Mouse (Mus musculus): ENCODE measurements at regions not wholly inside any gene's neighbourhood (a gene's known extent, or its start where the extent isn't known, plus 50 kb on each side); places are given as distances from the start of the nearest gene placed in this dataset.

- H3K9me3 ChIP-seq (ENCODE audit: low read depth, low read length), result no peaks in the 10 kb centered on the region
- no peaks in the 10 kb centered on the region for H3K36me3 ChIP-seq (ENCODE audit: insufficient read depth)
- DNase-seq, result no peak
- TF ChIP-seq CTCF (IDR thresholded peaks at IDR 0.05; ENCODE audit: low read depth), result no peak
- H3K4me3 ChIP-seq (ENCODE audit: low read depth, low read length), result no peak overlapping the region
- no peaks in the 10 kb centered on the region for H3K27me3 ChIP-seq (ENCODE audit: insufficient read depth, low read length)
- ATAC-seq (ENCODE audit: insufficient read depth), result no peak
- H3K4me2 ChIP-seq, result no peak overlapping the region
- H3K27ac ChIP-seq (ENCODE audit: low read depth), result no peak overlapping the region
- WGBS, result 42% methylated on average over 8 of the region's 8 CpGs
- no peak overlapping the region for H3K9ac ChIP-seq
- H3K4me1 ChIP-seq (ENCODE audit: insufficient read depth), result no peaks in the 10 kb centered on the region
Measured at GRCm38 (mm10) chr17:13572204-13572833, 188.0 kb upstream of the Afdn start.

- Histone ChIP-seq H3K27ac (ENCODE audit: low read depth) (no peak overlapping the region), H3K4me3 (ENCODE audit: low read depth, low read length) (no peak overlapping the region), H3K4me2 (no peak overlapping the region), H3K9me3 (ENCODE audit: low read depth, low read length) (no peaks in the 10 kb centered on the region), H3K9ac (no peak overlapping the region), H3K36me3 (ENCODE audit: insufficient read depth) (no peaks in the 10 kb centered on the region), H3K4me1 (ENCODE audit: insufficient read depth) (no peaks in the 10 kb centered on the region), H3K27me3 (ENCODE audit: insufficient read depth, low read length) (no peaks in the 10 kb centered on the region)
- 53% methylated on average over 9 of the region's 9 CpGs for WGBS
- TF ChIP-seq CTCF (IDR thresholded peaks at IDR 0.05; ENCODE audit: low read depth), result no peak
- ATAC-seq (ENCODE audit: insufficient read depth), result no peak
- DNase-seq, result no peak
Measured at GRCm38 (mm10) chr17:13573036-13573435, 187.3 kb upstream of the Afdn start.

- WGBS, result 78% methylated on average over 1 of the region's 1 CpGs
- Histone ChIP-seq H3K9ac (no peak overlapping the region), H3K27ac (ENCODE audit: low read depth) (no peak overlapping the region), H3K4me1 (ENCODE audit: insufficient read depth) (no peaks in the 10 kb centered on the region), H3K4me2 (no peak overlapping the region), H3K27me3 (ENCODE audit: insufficient read depth, low read length) (no peaks in the 10 kb centered on the region), H3K9me3 (ENCODE audit: low read depth, low read length) (no peaks in the 10 kb centered on the region), H3K4me3 (ENCODE audit: low read depth, low read length) (no peak overlapping the region), H3K36me3 (ENCODE audit: insufficient read depth) (no peaks in the 10 kb centered on the region)
- DNase-seq (no peak), ATAC-seq (ENCODE audit: insufficient read depth) (no peak)
- no peak for TF ChIP-seq CTCF (IDR thresholded peaks at IDR 0.05; ENCODE audit: low read depth)
Measured at GRCm38 (mm10) chr17:13574122-13574521, 186.2 kb upstream of the Afdn start.

DNA sequence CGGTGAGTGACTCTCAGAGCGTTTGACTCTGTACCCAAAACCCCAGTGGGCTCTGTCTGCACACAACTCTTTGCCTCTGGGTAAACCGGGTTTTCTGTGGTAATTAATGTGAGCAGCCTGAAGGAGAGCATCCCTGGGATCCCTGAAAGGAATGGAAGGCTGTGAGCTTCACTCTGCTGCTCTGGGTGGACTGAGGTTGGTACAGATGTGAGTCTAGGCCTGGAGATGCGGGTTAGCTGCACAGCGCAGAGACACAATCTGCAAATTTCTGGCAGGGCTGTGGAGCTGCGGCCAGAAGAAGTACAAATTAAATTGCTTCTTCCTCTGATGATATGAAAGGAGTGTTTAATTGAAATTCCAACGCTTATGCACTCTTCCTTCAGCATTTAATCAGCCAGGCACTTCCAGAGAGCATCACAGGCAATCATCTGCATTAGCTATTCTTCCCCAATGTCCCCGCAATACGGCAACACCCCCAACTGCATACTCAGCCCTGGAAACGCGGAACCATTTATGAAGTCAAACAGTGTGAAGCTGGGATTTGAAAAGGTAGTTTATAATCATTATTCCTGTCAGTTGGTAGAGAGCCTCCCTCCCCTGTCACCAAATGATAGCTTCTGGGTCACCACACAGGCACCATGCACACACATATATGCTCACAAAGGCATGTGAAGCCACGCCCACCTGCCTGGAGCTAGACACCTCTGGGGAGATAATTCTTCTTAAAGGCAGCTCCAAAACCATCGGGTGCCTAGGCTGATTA is 185.5 kb upstream of the Afdn start:
- no peak for ATAC-seq (ENCODE audit: insufficient read depth)
- whole genome bisulfite sequencing, result 72% methylated on average over 13 of the region's 13 CpGs
- no peaks in the 10 kb centered on the region for H3K9me3 ChIP-seq (ENCODE audit: low read depth, low read length)
- no peak overlapping the region for H3K27ac ChIP-seq (ENCODE audit: low read depth)
- no peaks in the 10 kb centered on the region for H3K27me3 ChIP-seq (ENCODE audit: insufficient read depth, low read length)
- no peak overlapping the region for H3K9ac ChIP-seq
- no peak overlapping the region for H3K4me3 ChIP-seq (ENCODE audit: low read depth, low read length)
- no peaks in the 10 kb centered on the region for H3K36me3 ChIP-seq (ENCODE audit: insufficient read depth)
- DNase-seq, result no peak
- TF ChIP-seq CTCF (IDR thresholded peaks at IDR 0.05; ENCODE audit: low read depth), result no peak
- no peak overlapping the region for H3K4me2 ChIP-seq
- no peaks in the 10 kb centered on the region for H3K4me1 ChIP-seq (ENCODE audit: insufficient read depth)

GRCm38 (mm10) chr17:13577798-13578197 is 182.5 kb upstream of the Afdn start:
- 42% methylated on average over 3 of the region's 3 CpGs for WGBS
- TF ChIP-seq CTCF (IDR thresholded peaks at IDR 0.05; ENCODE audit: low read depth), result no peak

GRCm38 (mm10) chr17:13581214-13581920 is 179.0 kb upstream of the Afdn start:
- H3K4me2 ChIP-seq, result no peak overlapping the region
- no peak for DNase-seq
- H3K27ac ChIP-seq (ENCODE audit: low read depth), result no peak overlapping the region
- H3K4me3 ChIP-seq (ENCODE audit: low read depth, low read length), result no peak overlapping the region
- H3K36me3 ChIP-seq (ENCODE audit: insufficient read depth), result no peaks in the 10 kb centered on the region
- no peaks in the 10 kb centered on the region for H3K4me1 ChIP-seq (ENCODE audit: insufficient read depth)
- no peaks in the 10 kb centered on the region for H3K27me3 ChIP-seq (ENCODE audit: insufficient read depth, low read length)
- no peak overlapping the region for H3K9ac ChIP-seq
- no peak for ATAC-seq (ENCODE audit: insufficient read depth)
- TF ChIP-seq CTCF (IDR thresholded peaks at IDR 0.05; ENCODE audit: low read depth), result no peak
- H3K9me3 ChIP-seq (ENCODE audit: low read depth, low read length), result no peaks in the 10 kb centered on the region
- WGBS, result 74% methylated on average over 5 of the region's 5 CpGs

More at GRCm38 (mm10) chr17:13577798-13578197, 182.5 kb upstream of the Afdn start:
- no peak overlapping the region for H3K4me2 ChIP-seq
- ATAC-seq (ENCODE audit: insufficient read depth) (no peak), DNase-seq (no peak)
- H3K27me3 ChIP-seq (ENCODE audit: insufficient read depth, low read length), result no peaks in the 10 kb centered on the region
- H3K9me3 ChIP-seq (ENCODE audit: low read depth, low read length), result no peaks in the 10 kb centered on the region
- no peak overlapping the region for H3K4me3 ChIP-seq (ENCODE audit: low read depth, low read length)
- no peaks in the 10 kb centered on the region for H3K4me1 ChIP-seq (ENCODE audit: insufficient read depth)
- H3K9ac ChIP-seq, result no peak overlapping the region
- H3K36me3 ChIP-seq (ENCODE audit: insufficient read depth), result no peaks in the 10 kb centered on the region
- no peak overlapping the region for H3K27ac ChIP-seq (ENCODE audit: low read depth)

DNA sequence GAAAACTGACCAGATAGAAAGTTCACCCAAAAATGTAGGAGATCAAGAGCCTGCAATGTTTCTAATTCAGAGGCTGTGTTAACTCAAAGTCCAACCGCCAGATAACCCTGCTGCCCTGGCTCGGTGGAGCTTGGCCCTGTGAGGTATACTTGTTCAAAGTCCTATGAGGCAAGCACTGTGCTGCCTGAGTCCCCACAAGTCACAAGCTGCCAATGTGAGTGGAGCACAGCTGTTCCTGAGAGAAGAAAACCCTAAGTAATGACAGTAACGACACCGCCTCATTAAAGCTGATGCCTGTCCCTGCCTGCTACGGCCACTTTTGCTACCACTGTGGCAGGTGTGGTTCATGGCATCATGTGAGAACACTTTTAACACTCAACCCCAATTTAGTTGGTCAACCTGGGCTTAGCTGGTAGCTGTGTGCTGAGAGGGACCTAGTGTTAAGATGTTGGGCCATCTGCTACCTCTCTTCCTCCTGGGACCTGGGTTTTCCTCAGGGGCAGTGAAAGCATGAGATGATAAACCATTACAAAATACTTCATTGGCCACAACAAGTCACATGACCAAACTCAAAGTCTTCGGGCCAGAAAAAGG is 178.2 kb upstream of the Afdn start:
- Histone ChIP-seq H3K4me3 (ENCODE audit: low read depth, low read length) (no peak overlapping the region), H3K9ac (no peak overlapping the region), H3K27me3 (ENCODE audit: insufficient read depth, low read length) (no peaks in the 10 kb centered on the region), H3K4me2 (no peak overlapping the region), H3K27ac (ENCODE audit: low read depth) (no peak overlapping the region), H3K4me1 (ENCODE audit: insufficient read depth) (no peaks in the 10 kb centered on the region), H3K9me3 (ENCODE audit: low read depth, low read length) (no peaks in the 10 kb centered on the region), H3K36me3 (ENCODE audit: insufficient read depth) (no peaks in the 10 kb centered on the region)
- WGBS, result 63% methylated on average over 6 of the region's 6 CpGs
- DNase-seq (no peak), ATAC-seq (ENCODE audit: insufficient read depth) (no peak)
- TF ChIP-seq CTCF (IDR thresholded peaks at IDR 0.05; ENCODE audit: low read depth), result no peak
